Mouse (Mus musculus) hindbrain, embryonic 16.5 days (tissue): ENCODE measurements around the gene Hip1. TPM values are rescaled to one million over a fixed set of nuclear protein-coding genes. Genes with fewer than 3 reads are reported as not detected.

ENCODE experiments used
- ATAC-seq: fragments of 200-750 bp; cut with Nextera tagmentation; 2 replicates; pipeline ENCODE4 v1.8.0; 2017; ENCODE audit warnings: moderate TSS enrichment, moderate library complexity
- H3K27ac ChIP-seq: fragments of 300-500 bp; sonication (generic); 2 replicates; pipeline ENCODE4 v1.5.1; 2014; ENCODE audit warnings: low read depth, mild to moderate bottlenecking, control low read depth, low read length, moderate library complexity
- H3K27me3 ChIP-seq: fragments of 300-500 bp; sonication (generic); replicated peaks from 2 replicates; pipeline ENCODE4 v1.6.1; 2014; ENCODE audit warnings: low read length; ENCODE audit not compliant: control insufficient read depth, insufficient read depth
- H3K36me3 ChIP-seq: fragments of 300-500 bp; sonication (generic); 2 replicates; pipeline ENCODE4 v1.6.1; 2014; ENCODE audit warnings: mild to moderate bottlenecking, low read length, moderate library complexity, mixed read lengths; ENCODE audit not compliant: control insufficient read depth, insufficient read depth
- H3K4me1 ChIP-seq: fragments of 300-500 bp; sonication (generic); 2 replicates; pipeline ENCODE4 v1.6.1; 2014; ENCODE audit warnings: low read depth, low read length; ENCODE audit not compliant: control insufficient read depth, insufficient read depth
- H3K4me2 ChIP-seq: fragments of 300-500 bp; sonication (generic); 2 replicates; pipeline ENCODE4 v1.6.1; 2014; ENCODE audit warnings: mild to moderate bottlenecking, low read length, control low read depth, moderate library complexity
- H3K4me3 ChIP-seq: fragments of 300-500 bp; sonication (generic); 2 replicates; pipeline ENCODE4 v1.5.1; 2014; ENCODE audit warnings: mild to moderate bottlenecking, low read length, control low read depth, moderate library complexity
- H3K9ac ChIP-seq: fragments of 300-500 bp; sonication (generic); 2 replicates; pipeline ENCODE4 v1.6.1; 2014; ENCODE audit warnings: low read depth, mild to moderate bottlenecking, control low read depth, low read length, moderate library complexity
- H3K9me3 ChIP-seq: fragments of 300-500 bp; sonication (generic); 2 replicates; pipeline ENCODE4 v1.6.1; 2014; ENCODE audit warnings: mild to moderate bottlenecking, low read length, moderate library complexity; ENCODE audit not compliant: control insufficient read depth
- WGBS: fragments of 180-500 bp; shearing (Covaris S2); extraction: QIAGEN DNeasy Blood & Tissue Kit; methylation state at CpG from one replicate; pipeline ENCODE4 v1.1.7; 2014; 5-methylcytosine and 5-hydroxymethylcytosine counted together
- polyA plus RNA-seq: library from polyadenylated mRNA; unstranded; fragments of >200 nt; fragmentation: Nextera tagmentation; extraction: Ambion mirVana; gene quantifications from 2 replicates; pipeline ENCODE4 v1.2.1, GENCODE M21; 2015

Hip1 gene
- polyA plus RNA-seq, 1 experiment from 2014 or later, result 35.3 TPM

GRCm38 (mm10) chr5:135524087-135524486 is 20.8 kb downstream of the Hip1 start:
- 87% methylated on average over 2 of the region's 2 CpGs for WGBS

GRCm38 (mm10) chr5:135522111-135522722 is 22.7 kb downstream of the Hip1 start:
- H3K27me3 ChIP-seq, result no peaks in the 10 kb centered on the region
- H3K4me1 ChIP-seq, result no peaks in the 10 kb centered on the region
- H3K4me3 ChIP-seq, result no peak overlapping the region
- no peak overlapping the region for H3K4me2 ChIP-seq
- no peak overlapping the region for H3K27ac ChIP-seq
- no peak for ATAC-seq
- no peaks in the 10 kb centered on the region for H3K9me3 ChIP-seq
- H3K9ac ChIP-seq, result no peak overlapping the region
- no peaks in the 10 kb centered on the region for H3K36me3 ChIP-seq
- WGBS, result 84% methylated on average over 9 of the region's 9 CpGs

More at GRCm38 (mm10) chr5:135524087-135524486, 20.8 kb downstream of the Hip1 start:
- Histone ChIP-seq H3K27ac (no peak overlapping the region), H3K4me2 (no peak overlapping the region), H3K4me3 (no peak overlapping the region), H3K9ac (no peak overlapping the region), H3K4me1 (no peaks in the 10 kb centered on the region), H3K27me3 (no peaks in the 10 kb centered on the region), H3K9me3 (no peaks in the 10 kb centered on the region), H3K36me3 (no peaks in the 10 kb centered on the region)
- no peak for ATAC-seq

GRCm38 (mm10) chr5:135517348-135517883 is 27.5 kb downstream of the Hip1 start:
- Histone ChIP-seq H3K4me2 (no peak overlapping the region), H3K27ac (no peak overlapping the region), H3K9me3 (peaks cover 2% of the 10 kb centered on the region), H3K36me3 (peaks cover 3% of the 10 kb centered on the region), H3K27me3 (no peaks in the 10 kb centered on the region), H3K4me3 (no peak overlapping the region), H3K4me1 (no peaks in the 10 kb centered on the region), H3K9ac (no peak overlapping the region)
- ATAC-seq, result no peak
- WGBS, result 74% methylated on average over 5 of the region's 5 CpGs

GRCm38 (mm10) chr5:135513131-135513530 is 31.8 kb downstream of the Hip1 start:
- WGBS, result 39% methylated on average over 4 of the region's 4 CpGs
- H3K27me3 ChIP-seq, result no peaks in the 10 kb centered on the region

GRCm38 (mm10) chr5:135511105-135511504 is 33.8 kb downstream of the Hip1 start:
- Histone ChIP-seq H3K36me3 (peaks cover 3% of the 10 kb centered on the region; the same call in 1 of the 2 replicates), H3K27me3 (no peaks in the 10 kb centered on the region), H3K4me1 (peaks cover 5% of the 10 kb centered on the region), H3K4me2 (no peak overlapping the region), H3K4me3 (no peak overlapping the region), H3K9ac (no peak overlapping the region), H3K27ac (no peak overlapping the region), H3K9me3 (peaks cover 2% of the 10 kb centered on the region)
- 56% methylated on average over 5 of the region's 5 CpGs for WGBS
- no peak for ATAC-seq

More at GRCm38 (mm10) chr5:135513131-135513530, 31.8 kb downstream of the Hip1 start:
- Histone ChIP-seq H3K4me1 (no peaks in the 10 kb centered on the region), H3K36me3 (peaks cover 3% of the 10 kb centered on the region), H3K4me2 (no peak overlapping the region), H3K9me3 (peaks cover 2% of the 10 kb centered on the region), H3K27ac (no peak overlapping the region), H3K4me3 (no peak overlapping the region), H3K9ac (no peak overlapping the region)
- ATAC-seq, result no peak

- ATAC-seq, result no peak
- H3K36me3 ChIP-seq, result no peaks in the 10 kb centered on the region
- peaks cover 5% of the 10 kb centered on the region for H3K4me1 ChIP-seq
- no peak overlapping the region for H3K4me2 ChIP-seq
- no peak overlapping the region for H3K9ac ChIP-seq
- H3K9me3 ChIP-seq, result no peaks in the 10 kb centered on the region
- no peak overlapping the region for H3K4me3 ChIP-seq
- WGBS, result 67% methylated on average over 3 of the region's 3 CpGs
- H3K27ac ChIP-seq, result no peak overlapping the region
- no peaks in the 10 kb centered on the region for H3K27me3 ChIP-seq
Measured at GRCm38 (mm10) chr5:135508284-135508683, 36.6 kb downstream of the Hip1 start.

GRCm38 (mm10) chr5:135507561-135508273 is 37.2 kb downstream of the Hip1 start:
- H3K4me3 ChIP-seq, result no peak overlapping the region
- no peaks in the 10 kb centered on the region for H3K27me3 ChIP-seq
- no peak for ATAC-seq
- 35% methylated on average over 18 of the region's 18 CpGs for WGBS
- H3K36me3 ChIP-seq, result no peaks in the 10 kb centered on the region
- no peak overlapping the region for H3K4me2 ChIP-seq
- H3K9me3 ChIP-seq, result no peaks in the 10 kb centered on the region
- H3K9ac ChIP-seq, result no peak overlapping the region
- H3K4me1 ChIP-seq, result peaks cover 5% of the 10 kb centered on the region
- no peak overlapping the region for H3K27ac ChIP-seq

GRCm38 (mm10) chr5:135505442-135505841 is 39.5 kb downstream of the Hip1 start:
- H3K9ac ChIP-seq, result no peak overlapping the region
- H3K4me3 ChIP-seq, result no peak overlapping the region
- 84% methylated on average over 5 of the region's 5 CpGs for WGBS
- no peak overlapping the region for H3K27ac ChIP-seq
- H3K4me1 ChIP-seq, result peaks cover 5% of the 10 kb centered on the region
- ATAC-seq, result no peak
- H3K27me3 ChIP-seq, result no peaks in the 10 kb centered on the region
- no peaks in the 10 kb centered on the region for H3K9me3 ChIP-seq
- H3K36me3 ChIP-seq, result no peaks in the 10 kb centered on the region
- H3K4me2 ChIP-seq, result no peak overlapping the region

GRCm38 (mm10) chr5:135502931-135503330 is 42.0 kb downstream of the Hip1 start:
- no peak for ATAC-seq
- H3K36me3 ChIP-seq, result no peaks in the 10 kb centered on the region
- no peaks in the 10 kb centered on the region for H3K27me3 ChIP-seq
- no peaks in the 10 kb centered on the region for H3K9me3 ChIP-seq
- WGBS, result 61% methylated on average over 7 of the region's 7 CpGs
- H3K4me3 ChIP-seq, result no peak overlapping the region
- H3K4me1 ChIP-seq, result peaks cover 5% of the 10 kb centered on the region
- H3K4me2 ChIP-seq, result no peak overlapping the region
- H3K9ac ChIP-seq, result no peak overlapping the region
- no peak overlapping the region for H3K27ac ChIP-seq
